Mouse (Mus musculus) liver, embryonic 14.5 days (tissue): ENCODE data around the gene Ltf. TPM values are rescaled to one million over a fixed set of nuclear protein-coding genes. Genes with fewer than 3 reads are reported as not detected.
A peak's percentile ranks its signal among the peaks of the same experiment; 100 is the strongest.

ENCODE experiments used
- ATAC-seq: fragments of 200-750 bp; cut with Nextera tagmentation; 2 replicates; pipeline ENCODE4 v1.8.0; 2017; ENCODE audit warnings: moderate number of reproducible peaks, mild to moderate bottlenecking, moderate library complexity; ENCODE audit not compliant: insufficient read depth
- DNase-seq, 3 experiments: peaks; one replicate each; pipeline ENCODE4 v3.0.0-alpha.2; 2012 to 2013; ENCODE audit warnings: low read depth in 3 of 3, low spot score in 3 of 3
- H3K27ac ChIP-seq: fragments of 300-500 bp; sonication (generic); 2 replicates; pipeline ENCODE4 v1.5.1; 2014; ENCODE audit warnings: moderate library complexity, mild to moderate bottlenecking, control low read depth, inconsistent platforms
- H3K27me3 ChIP-seq: fragments of 300-500 bp; sonication (generic); 2 replicates; pipeline ENCODE4 v1.6.1; 2014; ENCODE audit warnings: mild to moderate bottlenecking, low read length, moderate library complexity; ENCODE audit not compliant: control insufficient read depth, insufficient read depth
- H3K36me3 ChIP-seq: fragments of 300-500 bp; sonication (generic); replicated peaks from 2 replicates; pipeline ENCODE4 v1.6.1; 2014; ENCODE audit warnings: low read depth; ENCODE audit not compliant: control insufficient read depth, insufficient read depth
- H3K4me1 ChIP-seq, 2 experiments: fragments of 200-500 bp in 1 of 2; fragments of 300-500 bp in 1 of 2; sonication (generic) in 1 of 2; replicated peaks; 2 replicates each; pipeline ENCODE4 v1.6.1; 2012 to 2014; ENCODE audit warnings: antibody characterized with exemption in 1 of 2, inconsistent platforms in 1 of 2, low read length in 1 of 2; ENCODE audit not compliant: control insufficient read depth in 2 of 2, insufficient read depth in 2 of 2
- H3K4me2 ChIP-seq: fragments of 300-500 bp; sonication (generic); 2 replicates; pipeline ENCODE4 v1.6.1; 2014; ENCODE audit warnings: low read depth, mild to moderate bottlenecking, control low read depth, moderate library complexity
- H3K4me3 ChIP-seq, 2 experiments: fragments of 200-500 bp in 1 of 2; fragments of 300-500 bp in 1 of 2; sonication (generic) in 1 of 2; 2 replicates each; pipeline ENCODE4 v1.5.1; 2012 to 2014; ENCODE audit warnings: low read depth in 2 of 2, low read length in 2 of 2, mild to moderate bottlenecking in 2 of 2, control low read depth in 1 of 2, inconsistent platforms in 1 of 2, moderate library complexity in 1 of 2; ENCODE audit not compliant: insufficient read depth in 1 of 2
- H3K9ac ChIP-seq: fragments of 300-500 bp; sonication (generic); replicated peaks from 2 replicates; pipeline ENCODE4 v1.6.1; 2014; ENCODE audit warnings: mild to moderate bottlenecking, control low read depth, moderate library complexity
- H3K9me3 ChIP-seq: fragments of 300-500 bp; sonication (generic); 2 replicates; pipeline ENCODE4 v1.6.1; 2016; ENCODE audit warnings: low read length, mixed read lengths; ENCODE audit not compliant: control insufficient read depth
- CTCF ChIP-seq: IDR thresholded peaks from 2 replicates; pipeline ENCODE4 v1.5.1; 2016; ENCODE audit warnings: antibody characterized with exemption, low read depth, control low read depth
- EP300 ChIP-seq: IDR thresholded peaks from 2 replicates; pipeline ENCODE4 v1.6.1; 2016; ENCODE audit warnings: antibody characterized with exemption, low read depth
- WGBS: fragments of 180-500 bp; shearing (Covaris S2); extraction: QIAGEN DNeasy Blood & Tissue Kit; methylation state at CpG from one replicate; pipeline ENCODE4 v1.1.7; 2014; ENCODE audit not compliant: insufficient replicate concordance; 5-methylcytosine and 5-hydroxymethylcytosine counted together
- polyA plus RNA-seq, 2 experiments: library from polyadenylated mRNA; depleted of rRNA in 1 of 2; stranded (reverse) in 1 of 2; unstranded in 1 of 2; fragments of >200 nt; fragmentation: Nextera tagmentation in 1 of 2; extraction: Ambion mirVana in 1 of 2; gene quantifications; 2 replicates each; pipeline versions ENCODE4 v1.2.1 to v1.2.3; 2012 to 2014

Ltf gene
- polyA plus RNA-seq, 2 experiments, result 7.4 to 29.8 TPM

GRCm38 (mm10) chr9:111042266-111042665 lies 23.2 kb downstream of the Ltf start:
- no peak overlapping the region for H3K4me3 ChIP-seq
- ATAC-seq (no peak), DNase-seq (no peak)
- no peak overlapping the region for H3K27ac ChIP-seq
- H3K27me3 ChIP-seq, result no peaks in the 10 kb centered on the region
- H3K9ac ChIP-seq, result no peak overlapping the region
- H3K36me3 ChIP-seq, result no peaks in the 10 kb centered on the region
- H3K9me3 ChIP-seq, result no peaks in the 10 kb centered on the region
- H3K4me1 ChIP-seq, result no peaks in the 10 kb centered on the region
- TF ChIP-seq EP300, result no peak
- no peak for TF ChIP-seq CTCF
- 64% methylated on average over 5 of the region's 5 CpGs for WGBS
- no peak overlapping the region for H3K4me2 ChIP-seq

GRCm38 (mm10) chr9:111046222-111046621 lies 27.2 kb downstream of the Ltf start:
- no peaks in the 10 kb centered on the region for H3K36me3 ChIP-seq
- no peak for TF ChIP-seq CTCF
- H3K4me1 ChIP-seq, result no peaks in the 10 kb centered on the region
- H3K27ac ChIP-seq, result no peak overlapping the region
- H3K4me3 ChIP-seq, result no peak overlapping the region
- WGBS, result 17% methylated on average over 3 of the region's 3 CpGs
- H3K27me3 ChIP-seq, result no peaks in the 10 kb centered on the region
- no peak overlapping the region for H3K9ac ChIP-seq
- H3K9me3 ChIP-seq, result no peaks in the 10 kb centered on the region
- no peak overlapping the region for H3K4me2 ChIP-seq
- ATAC-seq, result peak; percentile 41; the same call in 1 of the 2 replicates
- DNase-seq, result no peak

- Histone ChIP-seq H3K9me3 (no peaks in the 10 kb centered on the region), H3K27ac (no peak overlapping the region), H3K4me3 (no peak overlapping the region), H3K4me1 (no peaks in the 10 kb centered on the region), H3K27me3 (no peaks in the 10 kb centered on the region), H3K36me3 (no peaks in the 10 kb centered on the region), H3K4me2 (no peak overlapping the region), H3K9ac (no peak overlapping the region)
- 83% methylated on average over 5 of the region's 5 CpGs for whole genome bisulfite sequencing
- no peak for DNase-seq
- TF ChIP-seq EP300, result no peak
- TF ChIP-seq CTCF, result no peak
- no peak for ATAC-seq
Observed at GRCm38 (mm10) chr9:111047266-111047665, 28.2 kb downstream of the Ltf start.

- no peak for DNase-seq
- Histone ChIP-seq H3K36me3 (peaks cover 3% of the 10 kb centered on the region), H3K27ac (no peak overlapping the region), H3K9me3 (no peaks in the 10 kb centered on the region), H3K4me1 (no peaks in the 10 kb centered on the region), H3K9ac (no peak overlapping the region), H3K4me3 (no peak overlapping the region), H3K27me3 (no peaks in the 10 kb centered on the region), H3K4me2 (no peak overlapping the region)
- TF ChIP-seq CTCF, result no peak
- TF ChIP-seq EP300, result no peak
- 64% methylated on average over 3 of the region's 3 CpGs for WGBS
- no peak for ATAC-seq
Observed at GRCm38 (mm10) chr9:111048452-111048851, 29.4 kb downstream of the Ltf start.

GRCm38 (mm10) chr9:111054923-111055322 lies 35.9 kb downstream of the Ltf start:
- H3K4me1 ChIP-seq, result peaks cover 25 to 41% of the 10 kb centered on the region in 2 experiments
- H3K36me3 ChIP-seq, result peaks cover 13% of the 10 kb centered on the region
- no peak for TF ChIP-seq EP300
- no peak for TF ChIP-seq CTCF
- no peak overlapping the region; the same call in 1 of the 2 replicates for H3K9ac ChIP-seq
- H3K27me3 ChIP-seq, result no peaks in the 10 kb centered on the region
- 76% methylated on average over 9 of the region's 9 CpGs for WGBS
- no peaks in the 10 kb centered on the region for H3K9me3 ChIP-seq
- no peak overlapping the region for H3K27ac ChIP-seq
- peak overlapping the region; percentile 88 for H3K4me2 ChIP-seq
- no peak for DNase-seq
- peak overlapping the region; percentile 83 to 91 for H3K4me3 ChIP-seq
- no peak for ATAC-seq
